In the genomic region with DNA sequence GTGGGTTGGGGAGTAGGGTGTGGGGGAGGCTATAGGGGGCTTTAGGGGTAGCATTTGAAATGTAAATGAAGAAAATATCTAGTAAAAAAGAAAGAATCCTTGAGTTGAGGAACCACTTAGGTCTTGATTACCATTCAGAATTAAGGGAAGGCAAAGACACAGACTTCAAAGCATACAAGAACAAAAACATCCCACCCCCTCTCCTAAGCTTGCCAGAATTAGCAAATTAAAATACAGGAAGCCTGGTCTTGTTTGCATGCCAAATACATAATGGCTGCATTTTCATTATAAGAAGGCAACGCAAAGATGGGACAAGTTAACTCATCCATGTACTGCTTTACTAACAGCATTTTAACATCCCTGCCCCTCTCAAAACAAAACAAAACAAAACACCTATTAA, we compare ENCODE assay signal across 15 mouse cellular contexts.
"Had no signal": no experiment of that assay in that cellular context is flagged by ENCODE, and none has a peak within 500 bp of the region (broad histone marks: within the 10 kb centered on the region; RNA-seq: fewer than 3 reads in every experiment).

No protein-coding gene starts in this region.

- H3K4me1 ChIP-seq: limb, embryonic 13.5 days; midbrain, embryonic 10.5 days; neural tube, embryonic 15.5 days had no signal

- ATAC-seq: lung, postnatal 0 days had no signal

- H3K27ac ChIP-seq: kidney, postnatal 0 days; limb, embryonic 13.5 days; liver, embryonic 14.5 days; midbrain, embryonic 10.5 days; neural tube, embryonic 15.5 days had no signal

- H3K27me3 ChIP-seq: limb, embryonic 13.5 days; neural tube, embryonic 15.5 days had no signal

- H3K36me3 ChIP-seq: limb, embryonic 13.5 days; midbrain, embryonic 10.5 days; neural tube, embryonic 15.5 days had no signal

- H3K4me2 ChIP-seq: limb, embryonic 13.5 days; neural tube, embryonic 15.5 days had no signal

- H3K9ac ChIP-seq: limb, embryonic 13.5 days; liver, embryonic 14.5 days; neural tube, embryonic 15.5 days had no signal

- H3K9me3 ChIP-seq: limb, embryonic 13.5 days; midbrain, embryonic 10.5 days; neural tube, embryonic 15.5 days had no signal

- H3K4me3 ChIP-seq: limb, embryonic 13.5 days; midbrain, embryonic 10.5 days; myocyte; neural tube, embryonic 15.5 days had no signal

- DNase-seq: kidney, adult 9 months; kidney, postnatal 4 days; left cerebral cortex, postnatal 4 days; lung, adult 18-20 months; lung, postnatal 4 days; midbrain, embryonic 14.5 days; right cerebral cortex, adult 18-20 months; right cerebral cortex, postnatal 25 days had no signal
